Mouse (Mus musculus): Measurements from ENCODE around the gene Abcf3. TPM values are rescaled to one million over a fixed set of nuclear protein-coding genes. Genes with fewer than 3 reads are reported as not detected.
A peak's percentile ranks its signal among the peaks of the same experiment; 100 is the strongest.

Abcf3 gene
- polyA plus RNA-seq, 1 experiment from 2014 or later = 41.4 TPM

GRCm38 (mm10) chr16:20555000-20555399 lies 6.6 kb downstream of the Abcf3 start:
- Histone ChIP-seq H3K27ac (ENCODE audit: low read depth, low read length) (no peak overlapping the region), H3K36me3 (ENCODE audit: control insufficient read depth, insufficient read depth, low read length) (peaks cover 43% of the 10 kb centered on the region), H3K4me2 (no peak overlapping the region), H3K9ac (ENCODE audit: low read depth, low read length) (no peak overlapping the region), H3K9me3 (replicated peaks; ENCODE audit: control insufficient read depth, low read length) (no peaks in the 10 kb centered on the region), H3K4me1 (ENCODE audit: control insufficient read depth, insufficient read depth, low read length) (no peaks in the 10 kb centered on the region), H3K4me3 (ENCODE audit: low read depth, low read length) (no peak overlapping the region), H3K27me3 (ENCODE audit: control insufficient read depth, insufficient read depth, low read length) (no peaks in the 10 kb centered on the region)
- ATAC-seq (replicated peaks; ENCODE audit: insufficient number of reproducible peaks, low FRiP score, low TSS enrichment) = no peak
- 83% methylated on average over 6 of the region's 6 CpGs for WGBS (ENCODE audit: insufficient replicate concordance)

- H3K4me1 ChIP-seq (ENCODE audit: control insufficient read depth, insufficient read depth, low read length) = no peaks in the 10 kb centered on the region
- no peak overlapping the region for H3K27ac ChIP-seq (ENCODE audit: low read depth, low read length)
- H3K4me3 ChIP-seq (ENCODE audit: low read depth, low read length) = no peak overlapping the region
- no peak overlapping the region for H3K9ac ChIP-seq (ENCODE audit: low read depth, low read length)
- H3K4me2 ChIP-seq = no peak overlapping the region
- ATAC-seq (replicated peaks; ENCODE audit: insufficient number of reproducible peaks, low FRiP score, low TSS enrichment) = no peak
- no peaks in the 10 kb centered on the region for H3K27me3 ChIP-seq (ENCODE audit: control insufficient read depth, insufficient read depth, low read length)
- H3K9me3 ChIP-seq (replicated peaks; ENCODE audit: control insufficient read depth, low read length) = no peaks in the 10 kb centered on the region
- WGBS (ENCODE audit: insufficient replicate concordance) = 68% methylated on average over 7 of the region's 7 CpGs
- peaks cover 47% of the 10 kb centered on the region for H3K36me3 ChIP-seq (ENCODE audit: control insufficient read depth, insufficient read depth, low read length)
Measured at GRCm38 (mm10) chr16:20557381-20557780, 9.0 kb downstream of the Abcf3 start.

DNA sequence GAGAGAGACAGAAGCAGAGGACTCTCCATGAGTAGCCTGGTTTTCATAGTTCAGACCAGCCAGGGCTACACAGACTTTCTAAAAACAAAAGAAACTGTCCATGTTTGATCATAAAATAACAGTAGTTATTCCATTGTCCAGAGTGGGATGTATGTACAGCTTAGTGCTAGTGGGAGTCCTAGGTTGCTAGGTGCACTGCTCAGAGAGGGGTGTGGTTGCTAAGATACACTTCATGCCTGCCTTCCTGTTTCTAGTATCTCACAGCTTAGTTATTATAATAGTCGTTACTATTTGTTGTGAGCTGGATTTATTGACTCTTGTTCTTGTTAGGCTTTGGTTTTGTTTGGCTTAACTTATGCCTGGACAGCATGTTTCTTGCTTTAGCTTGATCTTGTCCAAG lies 16.7 kb downstream of the Abcf3 start:
- WGBS (ENCODE audit: insufficient replicate concordance) = 73% methylated on average over 1 of the region's 1 CpGs
- no peaks in the 10 kb centered on the region for H3K27me3 ChIP-seq (ENCODE audit: control insufficient read depth, insufficient read depth, low read length)
- no peak overlapping the region for H3K4me2 ChIP-seq
- peaks cover 24% of the 10 kb centered on the region for H3K36me3 ChIP-seq (ENCODE audit: control insufficient read depth, insufficient read depth, low read length)
- no peak for ATAC-seq (replicated peaks; ENCODE audit: insufficient number of reproducible peaks, low FRiP score, low TSS enrichment)
- no peaks in the 10 kb centered on the region for H3K9me3 ChIP-seq (replicated peaks; ENCODE audit: control insufficient read depth, low read length)
- H3K9ac ChIP-seq (ENCODE audit: low read depth, low read length) = no peak overlapping the region
- no peaks in the 10 kb centered on the region for H3K4me1 ChIP-seq (ENCODE audit: control insufficient read depth, insufficient read depth, low read length)
- H3K4me3 ChIP-seq (ENCODE audit: low read depth, low read length) = no peak overlapping the region
- H3K27ac ChIP-seq (ENCODE audit: low read depth, low read length) = no peak overlapping the region

DNA sequence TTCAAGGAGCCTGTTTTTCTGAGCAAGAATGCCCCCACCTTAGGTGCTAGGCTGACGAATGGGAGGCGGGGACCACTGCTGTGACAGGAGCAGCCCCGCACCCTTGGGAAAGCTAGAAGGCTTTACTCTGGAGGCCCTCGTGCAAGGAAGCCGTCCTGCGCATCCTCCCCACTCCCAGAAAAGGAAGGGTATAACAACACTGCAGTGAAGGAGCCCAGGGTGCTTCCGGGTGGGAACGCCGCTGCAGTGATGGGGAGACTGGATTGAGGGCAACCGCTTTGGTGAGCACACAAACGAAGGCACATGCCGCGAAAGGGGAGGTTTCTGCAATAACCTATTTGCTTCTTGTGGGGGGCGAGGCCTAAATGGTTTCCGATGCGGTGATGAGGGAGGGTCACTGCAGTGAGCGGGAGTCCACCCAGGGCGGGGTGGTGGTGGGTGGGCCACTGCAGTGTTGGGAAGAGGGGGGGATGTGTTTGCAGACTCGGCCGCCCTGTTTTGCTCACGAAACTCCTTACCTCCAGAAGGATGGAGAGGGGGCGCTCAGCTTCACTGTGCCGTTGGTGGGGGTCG lies 41.1 kb downstream of the Abcf3 start, which contains the start of gene Vwa5b2:
Vwa5b2 (plus strand) TSS at position 106 of the 573 bp plus-strand sequence.
- WGBS (ENCODE audit: insufficient replicate concordance) = under 1% methylated on average over 24 of the region's 24 CpGs
- peak within 1 kb of the TSS; percentile 55 for H3K4me3 ChIP-seq (ENCODE audit: low read depth, low read length)
- no peaks in the 10 kb centered on the region for H3K36me3 ChIP-seq (ENCODE audit: control insufficient read depth, insufficient read depth, low read length)
- H3K9ac ChIP-seq (ENCODE audit: low read depth, low read length) = peak within 1 kb of the TSS; percentile 28; the same call in 1 of the 2 replicates
- no peak within 1 kb of the TSS for H3K27ac ChIP-seq (ENCODE audit: low read depth, low read length)
- peak within 1 kb of the TSS; percentile 92 for H3K4me2 ChIP-seq
- no peaks in the 10 kb centered on the region for H3K9me3 ChIP-seq (replicated peaks; ENCODE audit: control insufficient read depth, low read length)
- H3K27me3 ChIP-seq (ENCODE audit: control insufficient read depth, insufficient read depth, low read length) = peaks cover 55% of the 10 kb centered on the region
- H3K4me1 ChIP-seq (ENCODE audit: control insufficient read depth, insufficient read depth, low read length) = peaks cover 12% of the 10 kb centered on the region; the same call in 1 of the 2 replicates
- 0 out of 2 replicates have a peak, but pooled peaks have one; percentile 11 for ATAC-seq (replicated peaks; ENCODE audit: insufficient number of reproducible peaks, low FRiP score, low TSS enrichment)

- Histone ChIP-seq H3K4me2 (peak overlapping the region; percentile 92), H3K9ac (ENCODE audit: low read depth, low read length) (no peak overlapping the region), H3K27me3 (ENCODE audit: control insufficient read depth, insufficient read depth, low read length) (peaks cover 59% of the 10 kb centered on the region), H3K4me1 (ENCODE audit: control insufficient read depth, insufficient read depth, low read length) (peaks cover 12% of the 10 kb centered on the region; the same call in 1 of the 2 replicates), H3K27ac (ENCODE audit: low read depth, low read length) (no peak overlapping the region), H3K4me3 (ENCODE audit: low read depth, low read length) (peak overlapping the region; percentile 55), H3K36me3 (ENCODE audit: control insufficient read depth, insufficient read depth, low read length) (no peaks in the 10 kb centered on the region), H3K9me3 (replicated peaks; ENCODE audit: control insufficient read depth, low read length) (no peaks in the 10 kb centered on the region)
- 1% methylated on average over 39 of the region's 39 CpGs for WGBS (ENCODE audit: insufficient replicate concordance)
- 0 out of 2 replicates have a peak, but pooled peaks have one; percentile 20 for ATAC-seq (replicated peaks; ENCODE audit: insufficient number of reproducible peaks, low FRiP score, low TSS enrichment)
Measured at GRCm38 (mm10) chr16:20589939-20590679, 41.7 kb downstream of the Abcf3 start.

- H3K36me3 ChIP-seq (ENCODE audit: control insufficient read depth, insufficient read depth, low read length) = no peaks in the 10 kb centered on the region
- H3K4me1 ChIP-seq (ENCODE audit: control insufficient read depth, insufficient read depth, low read length) = peaks cover 12% of the 10 kb centered on the region; the same call in 1 of the 2 replicates
- peaks cover 63% of the 10 kb centered on the region for H3K27me3 ChIP-seq (ENCODE audit: control insufficient read depth, insufficient read depth, low read length)
- no peak for ATAC-seq (replicated peaks; ENCODE audit: insufficient number of reproducible peaks, low FRiP score, low TSS enrichment)
- H3K9ac ChIP-seq (ENCODE audit: low read depth, low read length) = no peak overlapping the region
- no peak overlapping the region for H3K27ac ChIP-seq (ENCODE audit: low read depth, low read length)
- peak overlapping the region; percentile 92 for H3K4me2 ChIP-seq
- peak overlapping the region; percentile 55 for H3K4me3 ChIP-seq (ENCODE audit: low read depth, low read length)
- no peaks in the 10 kb centered on the region for H3K9me3 ChIP-seq (replicated peaks; ENCODE audit: control insufficient read depth, low read length)
- WGBS (ENCODE audit: insufficient replicate concordance) = 4% methylated on average over 17 of the region's 17 CpGs
Measured at GRCm38 (mm10) chr16:20590680-20591038, 42.3 kb downstream of the Abcf3 start.

DNA sequence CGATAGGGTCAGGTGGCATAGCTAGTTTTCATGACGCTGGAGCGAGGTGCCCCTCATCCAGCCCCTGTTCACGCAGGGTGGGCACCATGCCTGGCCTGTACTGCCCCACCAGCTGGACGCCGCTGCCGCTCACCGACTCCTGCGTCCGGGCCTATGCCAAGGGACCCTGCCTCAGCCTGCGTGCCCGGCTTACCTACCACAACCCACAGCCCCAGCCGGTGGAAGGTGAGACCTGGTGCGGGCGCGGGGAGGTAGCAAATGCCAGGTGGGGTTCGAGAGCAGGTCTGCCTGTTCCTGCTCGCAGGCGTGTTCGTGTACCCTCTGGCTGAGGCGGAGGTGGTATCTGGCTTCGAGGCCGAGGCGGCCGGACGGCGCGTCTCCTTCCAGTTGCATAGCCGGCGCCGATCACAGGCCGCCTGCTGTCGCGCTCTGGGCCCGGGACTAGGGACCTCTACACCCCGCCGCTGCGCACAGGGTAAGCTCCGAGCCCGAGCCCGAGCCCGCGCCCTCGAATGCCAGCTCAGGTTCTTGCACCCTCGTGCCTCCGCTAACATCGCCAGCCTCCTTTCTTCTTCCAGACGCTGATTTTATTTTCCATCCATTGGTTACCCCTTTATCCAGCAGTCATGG lies 42.8 kb downstream of the Abcf3 start:
- Histone ChIP-seq H3K4me2 (peak overlapping the region; percentile 40), H3K4me3 (ENCODE audit: low read depth, low read length) (peak overlapping the region; percentile 55), H3K27me3 (ENCODE audit: control insufficient read depth, insufficient read depth, low read length) (peaks cover 63% of the 10 kb centered on the region), H3K9ac (ENCODE audit: low read depth, low read length) (no peak overlapping the region), H3K36me3 (ENCODE audit: control insufficient read depth, insufficient read depth, low read length) (no peaks in the 10 kb centered on the region), H3K27ac (ENCODE audit: low read depth, low read length) (no peak overlapping the region), H3K4me1 (ENCODE audit: control insufficient read depth, insufficient read depth, low read length) (peaks cover 12% of the 10 kb centered on the region; the same call in 1 of the 2 replicates), H3K9me3 (replicated peaks; ENCODE audit: control insufficient read depth, low read length) (no peaks in the 10 kb centered on the region)
- WGBS (ENCODE audit: insufficient replicate concordance) = 3% methylated on average over 48 of the region's 48 CpGs
- no peak for ATAC-seq (replicated peaks; ENCODE audit: insufficient number of reproducible peaks, low FRiP score, low TSS enrichment)

- Histone ChIP-seq H3K9me3 (replicated peaks; ENCODE audit: control insufficient read depth, low read length) (no peaks in the 10 kb centered on the region), H3K27ac (ENCODE audit: low read depth, low read length) (no peak overlapping the region), H3K4me1 (ENCODE audit: control insufficient read depth, insufficient read depth, low read length) (0 out of 2 replicates have a peak, but pooled peaks cover 6% of the 10 kb centered on the region), H3K27me3 (ENCODE audit: control insufficient read depth, insufficient read depth, low read length) (peaks cover 44% of the 10 kb centered on the region), H3K9ac (ENCODE audit: low read depth, low read length) (no peak overlapping the region), H3K36me3 (ENCODE audit: control insufficient read depth, insufficient read depth, low read length) (no peaks in the 10 kb centered on the region), H3K4me3 (ENCODE audit: low read depth, low read length) (no peak overlapping the region), H3K4me2 (no peak overlapping the region)
- WGBS (ENCODE audit: insufficient replicate concordance) = 70% methylated on average over 7 of the region's 7 CpGs
- no peak for ATAC-seq (replicated peaks; ENCODE audit: insufficient number of reproducible peaks, low FRiP score, low TSS enrichment)
Measured at GRCm38 (mm10) chr16:20595060-20595673, 46.8 kb downstream of the Abcf3 start.

All from heart, embryonic 11.5 days (tissue).